Mouse (Mus musculus) heart, adult 2 months (tissue): ENCODE measurements around the gene Vstm5.

ENCODE experiments used
- CTCF ChIP-seq: fragments of 200-600 bp; IDR thresholded peaks from 2 replicates; pipeline ENCODE4 v1.8.1; 2022; ENCODE audit warnings: antibody characterized with exemption, mild to moderate bottlenecking, moderate library complexity
- POLR2A ChIP-seq: fragments of 200-500 bp; IDR thresholded peaks from 2 replicates; pipeline ENCODE4 v1.6.1; 2011; ENCODE audit warnings: mild to moderate bottlenecking, low read depth, low read length, control low read depth; ENCODE audit not compliant: insufficient read depth

GRCm38 (mm10) chr9:15308254-15308653 is 69.4 kb downstream of the Vstm5 start:
- TF ChIP-seq CTCF (no peak), POLR2A (no peak)
